Mouse (Mus musculus): ENCODE results near the gene Map10.

Gene Map10

GRCm38 (mm10) chr8:125718914-125719313 is 49.3 kb downstream of the Map10 start:
- no peak for DNase-seq

GRCm38 (mm10) chr8:125722675-125723074 is 53.1 kb downstream of the Map10 start:
- DNase-seq: no peak

All from lung, postnatal 36 days (tissue).